Mouse (Mus musculus): ENCODE results near the gene Skap1.
A peak's percentile ranks its signal among the peaks of the same experiment; 100 is the strongest.

Skap1 gene

DNA sequence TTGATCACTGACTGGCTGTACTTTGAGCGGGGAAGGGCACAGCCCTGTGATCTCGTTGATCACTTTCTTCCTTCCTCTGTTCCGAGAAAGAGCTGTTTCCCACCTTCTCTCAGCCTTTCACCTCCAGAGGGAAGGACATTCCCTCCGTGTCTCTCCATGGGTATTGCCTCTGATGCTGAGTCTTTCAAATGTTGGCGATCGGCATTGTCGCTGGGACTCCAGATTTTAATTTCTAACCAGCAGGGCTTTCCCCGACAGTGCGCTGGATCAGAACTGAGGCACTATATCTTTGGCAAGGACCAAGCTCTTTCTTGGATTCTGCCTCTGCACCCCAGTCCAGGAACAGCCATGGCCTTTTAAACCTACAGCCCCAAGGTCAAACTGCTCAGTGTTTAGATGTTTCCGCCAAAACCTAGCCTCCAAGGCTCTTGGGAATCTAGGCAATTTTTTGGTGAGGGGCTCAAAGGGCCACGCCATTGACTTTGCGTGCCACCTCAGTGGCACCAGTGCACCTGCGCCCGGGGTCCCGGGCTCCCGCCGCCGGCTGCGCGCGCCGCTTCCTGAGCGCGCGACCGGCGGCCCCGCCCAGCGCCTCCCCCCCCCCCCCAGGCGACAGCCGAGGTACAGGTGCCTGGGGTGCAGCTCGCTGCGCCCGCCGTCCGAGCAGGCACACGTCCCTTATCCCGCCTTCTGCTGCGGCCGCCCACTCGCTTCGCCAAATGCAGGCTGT lies at the start of gene Skap1:
Skap1 (plus strand) TSS at position 608 of the 730 bp plus-strand sequence.
- DNase-seq (ENCODE audit: low read depth) = no peak

DNA sequence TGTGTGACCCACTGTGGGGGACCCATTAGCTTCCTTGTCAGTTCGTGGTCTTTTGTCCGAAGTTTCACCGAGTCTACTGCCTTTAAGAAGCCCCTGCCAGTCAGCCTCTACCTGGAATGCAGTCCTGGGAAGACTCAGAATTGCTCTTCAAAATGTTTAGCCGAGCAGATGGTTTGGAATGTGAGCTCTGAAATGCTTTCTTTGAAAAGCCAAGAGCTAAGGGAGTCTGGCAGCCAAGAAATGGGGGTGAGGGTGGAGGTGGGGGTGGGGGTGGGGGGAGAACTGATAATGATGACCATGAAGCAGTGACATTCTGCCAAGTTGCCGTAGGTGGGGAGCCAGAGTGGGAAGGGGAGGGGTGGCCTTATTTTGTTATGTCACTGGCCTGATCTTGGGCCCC lies 43.3 kb upstream of the Skap1 start:
- DNase-seq (ENCODE audit: low read depth) = no peak

DNA sequence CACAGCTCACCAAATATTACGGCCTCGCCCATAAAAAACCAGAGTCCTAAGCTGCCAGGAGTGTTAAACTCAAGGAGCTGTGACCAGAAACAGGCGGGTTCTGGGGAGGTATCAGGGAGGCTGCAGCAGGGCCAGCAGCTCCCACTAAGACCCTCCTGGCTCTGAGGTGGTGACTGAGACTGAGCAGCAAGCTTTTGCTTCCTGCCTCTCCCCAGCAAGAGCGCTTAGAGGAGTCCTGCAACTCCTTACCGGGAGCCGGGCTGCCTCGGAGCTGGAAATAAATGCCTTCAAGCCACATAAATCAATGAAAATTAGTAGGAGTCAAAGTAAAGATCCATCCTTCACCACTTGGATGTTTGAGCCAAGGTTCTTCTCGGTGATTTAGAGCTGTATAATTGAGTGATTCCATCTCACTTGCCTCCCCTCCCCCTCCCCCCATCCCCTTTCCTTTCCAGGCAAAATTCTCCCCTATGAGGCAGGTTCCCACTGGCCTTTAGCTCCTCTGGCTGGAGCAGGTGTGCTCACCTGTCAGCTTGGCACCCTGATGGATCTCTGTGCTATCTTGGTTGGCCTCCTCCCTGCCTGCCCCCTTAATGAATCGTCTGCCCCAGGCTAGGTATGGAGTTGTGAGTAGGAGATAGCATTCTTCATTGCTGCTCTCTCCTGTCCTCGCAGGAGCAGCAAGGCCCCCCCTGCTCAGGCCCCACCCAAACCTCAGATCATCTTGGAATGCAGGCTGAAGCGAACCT lies 42.7 kb upstream of the Skap1 start:
- no peak for DNase-seq (ENCODE audit: low read depth)

- DNase-seq (ENCODE audit: low read depth) = no peak
Observed at GRCm38 (mm10) chr11:96425193-96425592, 39.2 kb upstream of the Skap1 start.

DNA sequence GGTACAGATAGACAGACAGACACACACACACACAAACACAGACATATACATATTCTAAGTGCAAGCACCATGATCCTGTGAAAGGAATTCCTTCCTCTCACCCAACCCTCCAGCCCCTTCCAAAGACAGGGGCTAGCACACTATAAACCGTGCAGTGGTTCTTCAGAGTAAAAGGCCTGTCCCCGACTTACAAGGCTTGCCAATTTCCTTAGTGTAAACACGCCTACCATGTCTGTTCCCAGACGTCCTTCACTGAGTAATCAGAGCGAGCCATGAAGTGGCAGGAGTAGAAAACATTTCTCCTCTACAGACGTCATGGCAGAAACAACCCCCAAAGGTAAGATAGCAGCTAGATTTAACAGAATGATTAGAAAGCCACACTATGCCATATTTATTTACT lies 38.2 kb upstream of the Skap1 start:
- no peak for DNase-seq (ENCODE audit: low read depth)

DNA sequence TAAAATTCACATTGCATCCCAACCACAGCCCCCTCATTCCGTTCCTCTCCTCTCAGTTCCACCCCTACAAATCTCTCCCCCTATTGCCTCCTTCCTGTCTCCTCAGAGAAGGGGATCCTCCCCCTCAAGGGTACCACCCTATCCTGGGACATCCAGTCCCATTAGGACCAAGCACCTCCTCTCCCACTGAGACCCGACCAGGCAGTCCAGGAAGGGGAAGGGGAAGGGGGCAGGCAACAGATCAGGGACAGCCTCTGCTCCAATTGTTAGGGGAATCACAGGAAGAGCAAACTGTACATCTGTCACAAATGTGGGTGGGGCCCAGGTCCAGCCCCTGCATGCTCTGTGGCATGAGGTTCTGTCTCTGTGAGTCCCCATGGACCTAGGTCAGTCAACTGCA lies 37.6 kb upstream of the Skap1 start:
- DNase-seq (ENCODE audit: low read depth) = no peak

DNA sequence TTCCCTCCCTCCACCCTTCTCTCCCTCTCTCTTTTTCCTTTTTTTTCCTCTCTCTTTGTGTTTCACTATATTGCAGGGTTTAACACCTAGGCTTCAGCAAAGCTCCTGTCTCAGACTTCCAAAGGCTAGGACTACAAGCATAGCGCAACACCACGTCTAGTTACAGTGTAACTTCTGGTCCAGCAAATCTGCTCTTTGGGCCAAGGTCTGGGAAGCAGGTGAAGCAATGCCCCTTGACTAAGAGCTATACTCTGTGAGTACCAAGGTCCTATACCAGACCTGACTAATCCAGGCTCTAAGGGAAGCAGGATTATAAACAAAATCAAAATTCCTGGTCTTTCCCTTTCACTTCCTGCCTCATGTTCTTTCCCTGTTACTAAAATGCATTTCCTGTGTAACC lies 35.3 kb upstream of the Skap1 start:
- no peak for DNase-seq (ENCODE audit: low read depth)

- DNase-seq (ENCODE audit: low read depth) = no peak
Observed at GRCm38 (mm10) chr11:96429891-96430290, 34.5 kb upstream of the Skap1 start.

DNA sequence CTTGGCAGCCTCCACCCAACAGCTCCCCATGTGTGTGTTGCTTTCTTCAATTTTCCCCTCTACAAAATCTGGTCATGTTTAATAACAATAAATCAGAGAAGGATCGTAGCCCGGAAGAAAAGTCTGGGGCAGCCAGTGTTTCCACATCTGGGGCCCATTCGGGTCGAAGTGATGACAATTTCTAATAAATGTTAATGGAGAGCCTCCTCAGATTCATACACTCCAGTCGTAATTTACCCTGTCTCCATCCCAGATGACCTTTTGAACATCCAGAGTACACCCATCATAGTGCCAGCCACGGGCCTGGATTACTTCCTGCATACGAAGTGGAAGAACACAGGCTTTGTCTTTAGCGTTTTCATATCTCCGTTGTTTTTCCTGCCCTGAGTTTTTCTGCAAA lies 32.5 kb upstream of the Skap1 start:
- no peak for DNase-seq (ENCODE audit: low read depth)

DNA sequence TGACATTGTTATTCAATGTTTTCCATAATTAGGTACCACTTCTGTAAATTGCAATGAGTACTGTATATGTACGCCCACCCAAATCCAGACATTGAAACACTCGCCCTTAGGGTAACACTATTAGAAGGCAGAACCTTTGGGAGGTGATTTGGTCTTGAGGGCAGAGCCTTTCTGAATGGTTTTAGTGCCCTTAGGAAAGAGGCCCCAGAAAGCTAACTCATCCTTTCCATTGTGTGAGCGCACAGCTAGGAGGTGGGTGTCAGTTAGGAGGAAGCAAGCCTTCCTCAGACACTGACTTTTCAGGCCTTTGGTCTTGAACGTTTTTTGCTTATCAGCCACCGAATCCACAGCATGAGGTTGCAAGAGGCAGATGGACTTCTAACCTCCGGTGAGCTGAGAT lies 29.5 kb upstream of the Skap1 start:
- no peak for DNase-seq (ENCODE audit: low read depth)

DNA sequence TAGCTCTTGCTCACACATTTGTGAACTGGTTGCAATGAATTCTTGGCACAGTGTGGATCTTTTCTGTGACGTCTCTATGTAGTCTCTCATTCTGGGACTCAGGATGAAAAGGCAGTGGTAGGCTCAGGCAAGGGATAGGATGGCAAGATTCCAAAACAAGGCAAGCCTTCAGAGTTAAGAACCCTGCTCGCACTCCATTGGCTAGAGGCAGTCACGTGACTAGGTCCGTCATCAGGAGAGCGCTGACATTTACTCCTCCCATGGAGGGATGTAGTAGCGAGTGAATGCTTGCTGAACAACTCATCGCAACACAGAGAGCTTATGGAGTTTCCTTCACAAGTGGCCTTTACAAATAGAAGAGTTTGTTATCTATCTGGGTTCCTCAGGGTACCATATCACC lies 27.9 kb upstream of the Skap1 start:
- no peak for DNase-seq (ENCODE audit: low read depth)

DNA sequence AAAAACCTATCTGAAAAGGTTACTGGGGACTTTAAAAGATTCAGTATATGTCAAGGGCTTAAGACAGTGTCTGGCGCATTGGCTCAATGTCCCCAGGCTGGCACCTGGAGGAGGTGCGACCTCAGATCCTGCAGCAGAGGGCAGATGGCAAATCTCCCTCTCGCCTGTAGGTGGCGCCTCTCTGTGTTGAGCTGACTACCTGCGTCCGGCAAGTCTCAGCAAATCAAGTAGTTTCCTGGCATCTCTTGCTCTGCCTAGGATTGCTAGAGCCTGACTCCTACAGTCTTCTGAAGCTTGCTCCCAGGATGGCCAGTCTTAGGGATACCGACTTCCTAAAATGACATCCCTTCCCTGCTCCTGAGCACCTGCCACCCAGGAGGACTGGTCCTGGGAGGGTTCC lies 25.6 kb upstream of the Skap1 start:
- peak; percentile 38 for DNase-seq (ENCODE audit: low read depth)

GRCm38 (mm10) chr11:96441546-96442185 lies 22.7 kb upstream of the Skap1 start:
- no peak for DNase-seq (ENCODE audit: low read depth)

DNA sequence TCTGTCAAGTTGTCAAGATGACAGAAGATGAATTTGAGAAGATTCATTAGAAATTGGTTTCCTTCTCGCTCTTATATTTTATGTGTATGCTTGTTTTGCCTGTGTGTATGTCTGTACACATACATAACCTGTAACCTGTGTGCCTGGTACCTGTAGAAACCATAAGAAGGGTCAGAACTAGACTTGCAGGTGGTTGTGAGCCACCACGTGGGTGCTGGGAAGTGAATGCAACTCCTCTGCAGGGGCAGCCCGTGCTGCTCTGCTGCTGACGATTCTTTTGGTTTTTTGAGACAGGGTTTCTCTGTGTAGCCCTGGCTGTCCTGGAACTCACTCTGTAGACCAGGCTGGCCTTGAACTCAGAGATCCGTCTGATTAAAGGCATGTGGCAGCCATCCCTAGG lies 21.9 kb upstream of the Skap1 start:
- no peak for DNase-seq (ENCODE audit: low read depth)

DNA sequence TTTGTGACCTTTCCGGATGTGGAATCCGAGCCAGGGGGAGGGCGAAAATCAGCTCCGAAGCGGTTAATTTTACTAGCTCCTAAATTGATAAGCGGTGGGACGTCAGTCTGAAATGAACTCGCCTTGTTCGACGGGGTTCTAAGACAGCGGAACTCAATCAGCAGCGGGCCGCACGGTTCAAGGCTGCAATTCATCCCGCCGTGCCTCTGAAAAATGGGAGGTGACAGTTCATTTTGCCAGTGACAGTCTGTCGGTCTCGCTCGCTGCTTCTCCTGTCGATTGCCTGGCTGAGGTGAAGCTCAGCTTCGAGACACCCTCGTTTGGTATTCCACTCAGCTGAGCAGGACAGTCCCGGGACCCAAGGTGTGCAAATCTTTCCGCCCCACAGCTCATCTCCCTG lies 16.5 kb upstream of the Skap1 start:
- no peak for DNase-seq (ENCODE audit: low read depth)

DNA sequence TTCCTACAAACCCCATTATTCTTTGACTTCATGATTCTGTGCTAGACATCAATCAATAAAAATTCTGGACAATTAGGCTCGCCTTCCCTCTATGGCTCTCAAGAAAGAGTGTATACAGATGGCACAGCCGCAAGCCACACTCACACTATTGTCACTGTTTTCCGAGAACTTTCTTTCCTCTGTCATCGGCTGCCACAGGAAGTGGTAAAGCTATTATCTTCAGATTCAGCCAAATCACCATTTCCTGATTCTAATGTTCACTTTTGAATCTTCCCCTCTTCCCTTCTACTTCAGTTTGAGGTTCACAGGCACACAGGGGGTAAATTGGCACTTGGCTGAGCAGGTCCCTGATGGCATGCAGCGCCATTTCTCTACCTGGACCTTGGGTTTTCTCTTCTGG lies 9.3 kb upstream of the Skap1 start:
- DNase-seq (ENCODE audit: low read depth) = peak; percentile 30

DNA sequence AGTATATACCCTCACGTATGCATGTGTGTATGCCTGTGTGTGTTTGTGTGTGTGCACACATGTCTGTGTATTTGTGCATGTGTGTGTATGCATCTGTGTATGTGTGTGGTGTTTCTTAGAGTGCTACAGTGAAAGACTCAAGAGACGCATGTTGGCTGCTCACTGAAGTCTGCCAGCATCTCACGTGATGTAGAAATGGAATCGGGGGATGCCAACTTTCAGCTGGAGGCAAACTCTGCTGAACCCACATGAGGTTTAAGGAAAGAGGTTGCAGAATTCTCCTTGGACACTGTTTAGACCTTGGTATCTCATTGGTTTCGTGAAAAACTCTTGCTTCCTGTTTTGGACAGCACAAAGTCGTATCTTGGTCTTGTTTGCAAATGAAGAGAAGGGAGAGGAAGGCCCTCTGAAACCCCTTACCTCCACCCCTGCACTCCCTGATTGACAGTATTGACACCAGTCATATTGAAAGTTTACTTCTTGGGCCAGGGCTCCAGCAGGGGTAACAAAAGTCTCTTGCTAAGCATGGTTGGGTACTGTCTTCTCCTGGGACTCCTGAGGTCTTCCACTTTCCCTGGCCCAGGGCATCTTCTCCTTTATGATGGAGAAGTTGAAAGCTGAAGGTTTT lies 8.6 kb upstream of the Skap1 start:
- no peak for DNase-seq (ENCODE audit: low read depth)

DNA sequence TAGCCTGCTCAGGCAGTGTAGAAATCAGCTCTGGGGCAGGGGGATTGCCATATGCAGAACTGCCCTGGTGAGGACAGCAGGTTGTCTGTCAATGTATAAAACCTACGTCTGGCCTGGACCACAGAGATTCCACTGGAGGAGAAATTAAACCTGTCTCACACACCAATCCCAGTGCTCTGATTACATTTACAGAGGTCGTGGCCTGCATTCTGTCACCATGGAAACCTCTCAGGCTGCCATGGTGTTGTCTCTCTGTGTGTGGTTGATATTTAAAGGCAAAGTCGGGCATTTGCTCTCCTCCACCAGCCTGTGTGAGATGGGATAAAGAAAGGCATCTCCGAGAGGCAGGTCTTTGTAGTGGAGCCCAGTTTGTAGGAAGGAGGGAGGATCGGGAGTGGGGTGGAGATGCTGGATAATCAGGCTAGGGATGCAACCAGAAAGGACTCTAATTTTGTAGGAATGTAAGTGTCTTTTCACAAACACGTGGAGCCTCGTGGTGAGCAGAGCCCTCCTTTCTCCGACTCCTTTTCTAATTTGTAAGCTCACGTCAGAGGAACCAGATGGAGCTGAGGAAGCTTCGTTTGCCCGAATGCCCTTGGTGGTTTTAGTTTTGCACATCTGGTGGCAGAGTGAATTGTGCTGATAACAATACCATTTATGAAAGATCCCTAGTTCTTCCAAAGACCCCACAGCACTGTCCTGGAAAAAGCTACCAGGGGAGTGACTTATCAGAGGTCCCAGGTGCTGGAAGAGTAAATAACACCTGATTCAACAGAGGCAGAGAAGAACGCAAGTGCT lies 7.7 kb upstream of the Skap1 start:
- no peak for DNase-seq (ENCODE audit: low read depth)

DNA sequence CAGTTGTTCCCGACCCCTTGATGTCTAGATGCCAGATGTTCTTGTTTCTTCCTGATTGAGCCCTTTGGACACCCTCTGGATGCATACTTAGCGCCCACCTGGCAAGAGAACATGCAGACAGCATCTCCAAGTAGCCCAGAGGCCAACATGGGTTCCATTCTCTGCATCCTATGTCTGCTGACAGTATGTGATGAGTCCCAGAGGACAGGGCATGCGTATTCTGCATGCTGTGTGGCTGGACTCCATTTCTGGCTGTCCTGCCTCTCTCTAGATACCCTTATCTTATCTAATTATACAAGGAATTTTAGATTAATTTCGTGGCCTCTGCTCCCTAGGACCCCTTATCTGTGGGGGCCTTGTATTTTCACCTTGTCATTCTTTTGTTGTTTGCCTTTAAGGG lies 2.6 kb upstream of the Skap1 start:
- no peak for DNase-seq (ENCODE audit: low read depth)

GRCm38 (mm10) chr11:96462191-96462752 lies 2.1 kb upstream of the Skap1 start:
- no peak for DNase-seq (ENCODE audit: low read depth)

- DNase-seq (ENCODE audit: low read depth) = no peak
Observed at GRCm38 (mm10) chr11:96464716-96465060, 295 bp downstream of the Skap1 start.
